ENCODE assay signal across 8 mouse cellular contexts in the genomic region with DNA sequence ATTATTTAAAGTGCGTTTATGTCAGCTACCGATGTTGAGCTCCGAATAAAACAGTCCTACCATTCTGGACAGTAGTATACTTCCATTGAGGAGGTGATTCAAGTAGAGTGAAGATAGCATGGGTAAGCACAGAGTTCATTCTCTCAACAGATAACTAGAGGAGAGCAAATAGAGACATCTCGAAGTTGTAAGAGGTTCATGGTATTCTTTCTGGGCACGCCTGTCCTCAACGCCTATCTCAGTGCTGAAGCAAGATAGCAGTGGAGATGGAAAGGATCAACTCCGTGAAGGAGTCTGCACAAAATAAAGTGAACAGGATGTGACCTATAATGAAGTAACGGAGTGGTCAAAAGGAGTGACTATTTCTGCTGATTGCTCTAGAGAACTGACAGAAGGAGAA. TPM values are rescaled to one million over a fixed set of nuclear protein-coding genes. Genes with fewer than 3 reads are reported as not detected.
DNase-seq lines count a peak whose midpoint lies in the region; ATAC-seq and TF ChIP-seq lines count a peak whose summit lies in the region.

No protein-coding gene starts in this region.

- TF ChIP-seq CTCF in layer of hippocampus, adult 2 months (conservative IDR thresholded peaks at IDR 0.05), result no peak
- TF ChIP-seq CTCF in cortical plate, adult 2 months (IDR thresholded peaks at IDR 0.05; ENCODE audit: extremely low read depth, insufficient read depth, low read length), result no peak

- peak overlapping the region; percentile 76 for H3K4me3 ChIP-seq in layer of hippocampus, adult 2 months
- peak overlapping the region; percentile 85 for H3K4me3 ChIP-seq in cortical plate, adult 2 months (ENCODE audit: insufficient read depth, low read length)
- H3K4me3 ChIP-seq in intestine, embryonic 16.5 days (ENCODE audit: low read length), result peak overlapping the region; percentile 96

- H3K4me2 ChIP-seq in intestine, embryonic 16.5 days (ENCODE audit: low read depth, low read length), result peak overlapping the region; percentile 83

- peak overlapping the region; percentile 93 for H3K27ac ChIP-seq in layer of hippocampus, adult 2 months
- H3K27ac ChIP-seq in cortical plate, adult 2 months (ENCODE audit: insufficient read depth, low read length), result no peak overlapping the region
- H3K27ac ChIP-seq in intestine, embryonic 16.5 days (ENCODE audit: low read length), result peak overlapping the region; percentile 90

- peaks cover 1% of the 10 kb centered on the region; the same call in 1 of the 2 replicates for H3K4me1 ChIP-seq in cortical plate, adult 2 months (ENCODE audit: control insufficient read depth, insufficient read depth, low read length)
- H3K4me1 ChIP-seq in intestine, embryonic 16.5 days (ENCODE audit: control insufficient read depth, insufficient read depth, low read length), result peaks cover 9% of the 10 kb centered on the region

- peak overlapping the region; percentile 96 for H3K9ac ChIP-seq in intestine, embryonic 16.5 days (ENCODE audit: low read depth, low read length)

- H3K9me3 ChIP-seq in intestine, embryonic 16.5 days (ENCODE audit: control insufficient read depth, low read length), result no peaks in the 10 kb centered on the region

- TF ChIP-seq POLR2A in cortical plate, adult 2 months (IDR thresholded peaks at IDR 0.05; ENCODE audit: extremely low read depth, insufficient read depth, low read length), result no peak

- WGBS in intestine, embryonic 16.5 days, result 14% methylated on average over 8 of the region's 8 CpGs

- H3K36me3 ChIP-seq in intestine, embryonic 16.5 days (ENCODE audit: control insufficient read depth, insufficient read depth, low read length), result peaks cover 2% of the 10 kb centered on the region; the same call in 1 of the 2 replicates

- no peak for ATAC-seq in intestine, embryonic 16.5 days

- H3K27me3 ChIP-seq in intestine, embryonic 16.5 days (replicated peaks; ENCODE audit: control insufficient read depth, insufficient read depth, low read length), result no peaks in the 10 kb centered on the region

- no peak for DNase-seq in layer of hippocampus, adult 2 months (ENCODE audit: low spot score in 2 of 2)
- DNase-seq in layer of hippocampus, postnatal 10 days (ENCODE audit: low spot score in 2 of 2), result no peak
- DNase-seq in naive thymus-derived CD4-positive, alpha-beta T cell, adult 2 months (ENCODE audit: low read depth), result peak; percentile 19
- no peak for DNase-seq in adrenal gland, postnatal 4 days (ENCODE audit: low spot score in 2 of 2)
- DNase-seq in cerebellum, adult 11 months, result no peak
- no peak for DNase-seq in gastrocnemius, adult 18-20 months (ENCODE audit: low spot score)

RNA-seq across cellular contexts. Expression of a gene that starts 0.8 kb away (rescaled TPM):
- 10 to 100 TPM; 23.5 to 23.6 TPM for total RNA-seq in layer of hippocampus, adult 2 months (2021)
- 10 to 100 TPM; 19.5 to 20.7 TPM for total RNA-seq in layer of hippocampus, postnatal 10 days (2021)
- polyA plus RNA-seq in cortical plate, adult 2 months (2012; rRNA removed), result 17.0 and 17.8 TPM in 2 replicates
- 73.0 and 78.7 TPM in 2 replicates for polyA plus RNA-seq in intestine, embryonic 16.5 days (2015; fragmentation: Nextera tagmentation; extraction: Ambion mirVana)
- total RNA-seq in adrenal gland, postnatal 4 days (2021), result 10 to 100 TPM; 42.4 to 45.7 TPM
- 10 to 100 TPM; 27.4 to 30.6 TPM for total RNA-seq in gastrocnemius, adult 18-20 months (2021)

RNA-seq across cellular contexts. Expression of a gene that starts 13.6 kb away (rescaled TPM):
- total RNA-seq in layer of hippocampus, adult 2 months (2021), result 10 to 100 TPM in 1 of 2 experiments, 1 to 10 TPM in 1; 9.7 to 12.3 TPM
- 1 to 10 TPM; 8.2 to 8.9 TPM for total RNA-seq in layer of hippocampus, postnatal 10 days (2021)
- polyA plus RNA-seq in cortical plate, adult 2 months (2012; rRNA removed), result 8.9 and 9.2 TPM in 2 replicates
- 129 and 148 TPM in 2 replicates for polyA plus RNA-seq in intestine, embryonic 16.5 days (2015; fragmentation: Nextera tagmentation; extraction: Ambion mirVana)
- total RNA-seq in adrenal gland, postnatal 4 days (2021), result 10 to 100 TPM; 18.7 to 24.5 TPM
- total RNA-seq in gastrocnemius, adult 18-20 months (2021), result 1 to 10 TPM; 9.0 to 9.9 TPM
